Mouse (Mus musculus) kidney, embryonic 14.5 days (tissue): ENCODE measurements around the gene Dusp27. TPM values are rescaled to one million over a fixed set of nuclear protein-coding genes. Genes with fewer than 3 reads are reported as not detected.
"Not testable (repeated sequence)": the region's sequence is repeated elsewhere in the genome, so short reads cannot be mapped to it uniquely, and the experiment has no call there.

Experiments
- ATAC-seq: fragments of 200-750 bp; cut with Nextera tagmentation; 2 replicates; pipeline ENCODE4 v1.8.0; 2017; ENCODE audit warnings: moderate number of reproducible peaks, mild to moderate bottlenecking, moderate TSS enrichment, moderate library complexity; ENCODE audit not compliant: low FRiP score, low TSS enrichment
- H3K27ac ChIP-seq: fragments of 300-500 bp; sonication (generic); 2 replicates; pipeline ENCODE4 v1.5.1; 2014; ENCODE audit warnings: low read depth, mild to moderate bottlenecking, low read length, moderate library complexity, mixed read lengths
- H3K27me3 ChIP-seq: fragments of 300-500 bp; sonication (generic); 2 replicates; pipeline ENCODE4 v1.6.1; 2014; ENCODE audit warnings: mild to moderate bottlenecking, low read length; ENCODE audit not compliant: control insufficient read depth, insufficient read depth
- H3K36me3 ChIP-seq: fragments of 300-500 bp; sonication (generic); 2 replicates; pipeline ENCODE4 v1.6.1; 2014; ENCODE audit warnings: low read length, mixed read lengths; ENCODE audit not compliant: control insufficient read depth, insufficient read depth
- H3K4me1 ChIP-seq: fragments of 300-500 bp; sonication (generic); 2 replicates; pipeline ENCODE4 v1.6.1; 2014; ENCODE audit warnings: low read length, mixed read lengths; ENCODE audit not compliant: control insufficient read depth, insufficient read depth
- H3K4me2 ChIP-seq: fragments of 300-500 bp; sonication (generic); replicated peaks from 2 replicates; pipeline ENCODE4 v1.6.1; 2014; ENCODE audit warnings: low read depth, mild to moderate bottlenecking, low read length
- H3K4me3 ChIP-seq: fragments of 300-500 bp; sonication (generic); 2 replicates; pipeline ENCODE4 v1.5.1; 2014; ENCODE audit warnings: mild to moderate bottlenecking, low read length
- H3K9ac ChIP-seq: fragments of 300-500 bp; sonication (generic); 2 replicates; pipeline ENCODE4 v1.6.1; 2014; ENCODE audit warnings: low read depth, mild to moderate bottlenecking, low read length, moderate library complexity
- H3K9me3 ChIP-seq: fragments of 300-500 bp; sonication (generic); 2 replicates; pipeline ENCODE4 v1.6.1; 2016; ENCODE audit warnings: low read length; ENCODE audit not compliant: control insufficient read depth
- WGBS: fragments of 180-500 bp; shearing (Covaris S2); extraction: QIAGEN DNeasy Blood & Tissue Kit; methylation state at CpG from one replicate; pipeline ENCODE4 v1.1.7; 2014; 5-methylcytosine and 5-hydroxymethylcytosine counted together
- polyA plus RNA-seq: library from polyadenylated mRNA; unstranded; fragments of >200 nt; fragmentation: Nextera tagmentation; extraction: Ambion mirVana; gene quantifications from 2 replicates; pipeline ENCODE4 v1.2.1, GENCODE M21; 2014

Dusp27 gene
- polyA plus RNA-seq, 1 experiment from 2014 or later: 0.39 TPM

- Histone ChIP-seq H3K27me3 (no peaks in the 10 kb centered on the region; the same call in 1 of the 2 replicates), H3K36me3 (no peaks in the 10 kb centered on the region), H3K9ac (no peak overlapping the region), H3K4me2 (no peak overlapping the region), H3K27ac (no peak overlapping the region), H3K9me3 (no peaks in the 10 kb centered on the region), H3K4me3 (no peak overlapping the region), H3K4me1 (no peaks in the 10 kb centered on the region)
- ATAC-seq: no peak
- WGBS: 53% methylated on average over 11 of the region's 11 CpGs
These were observed 23.6 kb upstream of the Dusp27 start for GRCm38 (mm10) chr1:166151341-166151740.

- 83% methylated on average over 7 of the region's 7 CpGs for WGBS
- ATAC-seq: no peak
- Histone ChIP-seq H3K4me2 (no peak overlapping the region), H3K36me3 (no peaks in the 10 kb centered on the region), H3K9ac (no peak overlapping the region), H3K4me3 (no peak overlapping the region), H3K27me3 (no peaks in the 10 kb centered on the region), H3K9me3 (no peaks in the 10 kb centered on the region), H3K4me1 (no peaks in the 10 kb centered on the region), H3K27ac (no peak overlapping the region)
These were observed 22.3 kb upstream of the Dusp27 start for GRCm38 (mm10) chr1:166150035-166150434.

- Histone ChIP-seq H3K27me3 (no peaks in the 10 kb centered on the region), H3K4me2 (no peak overlapping the region), H3K9me3 (no peaks in the 10 kb centered on the region), H3K27ac (no peak overlapping the region), H3K9ac (no peak overlapping the region), H3K4me1 (no peaks in the 10 kb centered on the region), H3K4me3 (no peak overlapping the region), H3K36me3 (no peaks in the 10 kb centered on the region)
- ATAC-seq: no peak
- 89% methylated on average over 4 of the region's 4 CpGs for WGBS
These were observed 21.7 kb upstream of the Dusp27 start for GRCm38 (mm10) chr1:166149441-166149840.

GRCm38 (mm10) chr1:166147657-166148056 is 19.9 kb upstream of the Dusp27 start:
- no peak overlapping the region for H3K4me2 ChIP-seq
- H3K9ac ChIP-seq: no peak overlapping the region
- no peak for ATAC-seq
- H3K9me3 ChIP-seq: no peaks in the 10 kb centered on the region
- no peak overlapping the region for H3K27ac ChIP-seq
- no peaks in the 10 kb centered on the region for H3K36me3 ChIP-seq
- 81% methylated on average over 3 of the region's 3 CpGs for WGBS
- no peaks in the 10 kb centered on the region for H3K4me1 ChIP-seq
- no peaks in the 10 kb centered on the region for H3K27me3 ChIP-seq
- no peak overlapping the region for H3K4me3 ChIP-seq

GRCm38 (mm10) chr1:166146626-166147025 is 18.9 kb upstream of the Dusp27 start:
- no peak overlapping the region for H3K9ac ChIP-seq
- H3K27ac ChIP-seq: no peak overlapping the region
- H3K27me3 ChIP-seq: no peaks in the 10 kb centered on the region
- no peak overlapping the region for H3K4me2 ChIP-seq
- no peak for ATAC-seq
- no peaks in the 10 kb centered on the region for H3K4me1 ChIP-seq
- WGBS: 86% methylated on average over 11 of the region's 11 CpGs
- no peaks in the 10 kb centered on the region for H3K36me3 ChIP-seq
- no peaks in the 10 kb centered on the region for H3K9me3 ChIP-seq
- H3K4me3 ChIP-seq: no peak overlapping the region

- ATAC-seq: no peak
- Histone ChIP-seq H3K27ac (no peak overlapping the region), H3K4me1 (peaks cover 8% of the 10 kb centered on the region), H3K9me3 (no peaks in the 10 kb centered on the region), H3K4me3 (no peak overlapping the region), H3K9ac (no peak overlapping the region), H3K36me3 (no peaks in the 10 kb centered on the region), H3K4me2 (no peak overlapping the region), H3K27me3 (no peaks in the 10 kb centered on the region)
- WGBS: 80% methylated on average over 6 of the region's 6 CpGs
These were observed 14.6 kb upstream of the Dusp27 start for GRCm38 (mm10) chr1:166142369-166142768.

GRCm38 (mm10) chr1:166141868-166142267 is 14.1 kb upstream of the Dusp27 start:
- H3K4me3 ChIP-seq, ATAC-seq, H3K36me3 ChIP-seq, H3K4me2 ChIP-seq, H3K9me3 ChIP-seq, H3K27me3 ChIP-seq, H3K9ac ChIP-seq, H3K27ac ChIP-seq: not testable (repeated sequence)
- WGBS: 88% methylated on average over 8 of the region's 9 CpGs
- H3K4me1 ChIP-seq: peaks cover 11% of the 10 kb centered on the region

- H3K4me1 ChIP-seq: peaks cover 11% of the 10 kb centered on the region
- no peak for ATAC-seq
- no peaks in the 10 kb centered on the region for H3K36me3 ChIP-seq
- H3K9me3 ChIP-seq: no peaks in the 10 kb centered on the region
- H3K4me3 ChIP-seq: no peak overlapping the region
- H3K9ac ChIP-seq: no peak overlapping the region
- 66% methylated on average over 4 of the region's 4 CpGs for WGBS
- H3K27ac ChIP-seq: no peak overlapping the region
- H3K4me2 ChIP-seq: no peak overlapping the region
- H3K27me3 ChIP-seq: no peaks in the 10 kb centered on the region
These were observed 12.0 kb upstream of the Dusp27 start for GRCm38 (mm10) chr1:166139620-166140184.

GRCm38 (mm10) chr1:166139113-166139512 is 11.4 kb upstream of the Dusp27 start:
- WGBS: 94% methylated on average over 3 of the region's 3 CpGs

More at GRCm38 (mm10) chr1:166139113-166139512, 11.4 kb upstream of the Dusp27 start:
- no peak for ATAC-seq
- Histone ChIP-seq H3K4me3 (no peak overlapping the region), H3K4me2 (no peak overlapping the region), H3K27ac (no peak overlapping the region), H3K36me3 (no peaks in the 10 kb centered on the region), H3K9ac (no peak overlapping the region), H3K9me3 (no peaks in the 10 kb centered on the region), H3K27me3 (no peaks in the 10 kb centered on the region), H3K4me1 (peaks cover 11% of the 10 kb centered on the region)
